Comparison of ENCODE assay signal across 25 mouse cellular contexts in genomic region chr13:3675855-3676254, GRCm38 (mm10). TPM values are rescaled to one million over a fixed set of nuclear protein-coding genes. Genes with fewer than 3 reads are reported as not detected.
DNase-seq lines count a peak whose midpoint lies in the region; ATAC-seq lines count a peak whose summit lies in the region.
"Had no signal": no experiment of that assay in that cellular context is flagged by ENCODE, and none has a peak within 500 bp of the region (broad histone marks: within the 10 kb centered on the region; RNA-seq: fewer than 3 reads in every experiment).

No protein-coding gene starts in this region.

- H3K9ac ChIP-seq in embryonic facial prominence, embryonic 14.5 days (ENCODE audit: low read depth, low read length) = no peak overlapping the region
- H3K9ac ChIP-seq in heart, embryonic 11.5 days (ENCODE audit: low read depth, low read length) = no peak overlapping the region
- H3K9ac ChIP-seq in heart, embryonic 15.5 days = no peak overlapping the region
- H3K9ac ChIP-seq in embryonic facial prominence, embryonic 15.5 days = no peak overlapping the region
- H3K9ac ChIP-seq: forebrain, embryonic 12.5 days; heart, embryonic 13.5 days; hindbrain, embryonic 14.5 days; intestine, embryonic 15.5 days had no signal

- peaks cover 6% of the 10 kb centered on the region; the same call in 1 of the 2 replicates for H3K9me3 ChIP-seq in embryonic facial prominence, embryonic 14.5 days (ENCODE audit: control insufficient read depth, low read length)
- H3K9me3 ChIP-seq in embryonic facial prominence, embryonic 10.5 days = peaks cover 4% of the 10 kb centered on the region; the same call in 1 of the 2 replicates
- no peaks in the 10 kb centered on the region for H3K9me3 ChIP-seq in heart, embryonic 11.5 days (replicated peaks; ENCODE audit: control insufficient read depth, low read length)
- H3K9me3 ChIP-seq in heart, embryonic 15.5 days (replicated peaks) = no peaks in the 10 kb centered on the region
- no peaks in the 10 kb centered on the region for H3K9me3 ChIP-seq in embryonic facial prominence, embryonic 15.5 days (replicated peaks)
- H3K9me3 ChIP-seq: forebrain, embryonic 12.5 days; G1E; hindbrain, embryonic 10.5 days; intestine, embryonic 15.5 days had no signal

- no peak overlapping the region for H3K4me2 ChIP-seq in embryonic facial prominence, embryonic 14.5 days (ENCODE audit: low read depth, low read length)
- no peak overlapping the region for H3K4me2 ChIP-seq in heart, embryonic 11.5 days
- no peak overlapping the region for H3K4me2 ChIP-seq in heart, embryonic 15.5 days
- no peak overlapping the region for H3K4me2 ChIP-seq in embryonic facial prominence, embryonic 15.5 days (replicated peaks)
- H3K4me2 ChIP-seq: forebrain, embryonic 12.5 days; heart, embryonic 13.5 days; hindbrain, embryonic 14.5 days; intestine, embryonic 15.5 days had no signal

- WGBS in embryonic facial prominence, embryonic 14.5 days = 68% methylated on average over 4 of the region's 4 CpGs
- 87% methylated on average over 4 of the region's 4 CpGs for WGBS in embryonic facial prominence, embryonic 10.5 days
- WGBS in heart, embryonic 11.5 days (ENCODE audit: insufficient replicate concordance) = 73% methylated on average over 4 of the region's 4 CpGs
- 56% methylated on average over 4 of the region's 4 CpGs for WGBS in heart, embryonic 15.5 days
- 60% methylated on average over 4 of the region's 4 CpGs for WGBS in embryonic facial prominence, embryonic 15.5 days

- no peak overlapping the region for H3K4me3 ChIP-seq in embryonic facial prominence, embryonic 14.5 days (ENCODE audit: low read depth, low read length)
- no peak overlapping the region for H3K4me3 ChIP-seq in embryonic facial prominence, embryonic 10.5 days
- no peak overlapping the region for H3K4me3 ChIP-seq in heart, embryonic 11.5 days (ENCODE audit: low read depth, low read length)
- no peak overlapping the region for H3K4me3 ChIP-seq in heart, embryonic 15.5 days
- H3K4me3 ChIP-seq in embryonic facial prominence, embryonic 15.5 days (replicated peaks) = no peak overlapping the region
- H3K4me3 ChIP-seq: forebrain, embryonic 12.5 days; heart, embryonic 13.5 days; hindbrain, embryonic 10.5 days; intestine, embryonic 15.5 days had no signal

- 0 out of 2 replicates have a peak, but pooled peaks cover 6% of the 10 kb centered on the region for H3K4me1 ChIP-seq in embryonic facial prominence, embryonic 14.5 days (ENCODE audit: control insufficient read depth, insufficient read depth, low read length)
- peaks cover 7% of the 10 kb centered on the region; the same call in 1 of the 2 replicates for H3K4me1 ChIP-seq in embryonic facial prominence, embryonic 10.5 days
- no peaks in the 10 kb centered on the region for H3K4me1 ChIP-seq in heart, embryonic 11.5 days (ENCODE audit: control insufficient read depth, insufficient read depth, low read length)
- H3K4me1 ChIP-seq in heart, embryonic 15.5 days (replicated peaks) = no peaks in the 10 kb centered on the region
- H3K4me1 ChIP-seq in embryonic facial prominence, embryonic 15.5 days = peaks cover 4% of the 10 kb centered on the region
- H3K4me1 ChIP-seq: forebrain, embryonic 12.5 days; hindbrain, embryonic 10.5 days; intestine, embryonic 15.5 days had no signal

- intact Hi-C loops in heart, postnatal 10 days (cut with DNase I) = no loop called here

- peak; percentile 50 for DNase-seq in embryonic facial prominence, embryonic 14.5 days (ENCODE audit: low spot score)
- DNase-seq in embryonic facial prominence, embryonic 10.5 days (ENCODE audit: low spot score) = no peak
- peak; percentile 19 for DNase-seq in heart, adult 8-10 months (ENCODE audit: low spot score)
- no peak for DNase-seq in heart, postnatal 10 days
- no peak for DNase-seq in MN1 (ENCODE audit: low spot score)
- DNase-seq: adrenal gland, adult 2 months; adrenal gland, postnatal 25 days; B cell, adult 2 months; cerebellum, adult 2 months; cerebellum, postnatal 10 days; gastrocnemius, postnatal 36 days; kidney, adult 18-20 months had no signal

- no peaks in the 10 kb centered on the region for H3K27me3 ChIP-seq in embryonic facial prominence, embryonic 14.5 days (replicated peaks; ENCODE audit: control insufficient read depth, insufficient read depth, low read length)
- no peaks in the 10 kb centered on the region for H3K27me3 ChIP-seq in embryonic facial prominence, embryonic 10.5 days (replicated peaks; ENCODE audit: low read depth, poor library complexity, severe bottlenecking)
- no peaks in the 10 kb centered on the region for H3K27me3 ChIP-seq in heart, embryonic 11.5 days (ENCODE audit: control insufficient read depth, insufficient read depth, low read length)
- no peaks in the 10 kb centered on the region for H3K27me3 ChIP-seq in heart, embryonic 15.5 days
- no peaks in the 10 kb centered on the region for H3K27me3 ChIP-seq in embryonic facial prominence, embryonic 15.5 days
- H3K27me3 ChIP-seq: forebrain, embryonic 12.5 days; heart, embryonic 13.5 days; intestine, embryonic 15.5 days; Patski had no signal

- no peak overlapping the region for H3K27ac ChIP-seq in embryonic facial prominence, embryonic 14.5 days (replicated peaks; ENCODE audit: low read depth, low read length)
- H3K27ac ChIP-seq in embryonic facial prominence, embryonic 10.5 days (replicated peaks) = no peak overlapping the region
- no peak overlapping the region for H3K27ac ChIP-seq in heart, embryonic 11.5 days (ENCODE audit: low read depth, low read length)
- H3K27ac ChIP-seq in heart, embryonic 15.5 days = no peak overlapping the region
- no peak overlapping the region for H3K27ac ChIP-seq in embryonic facial prominence, embryonic 15.5 days (replicated peaks)
- H3K27ac ChIP-seq: forebrain, embryonic 12.5 days; heart, embryonic 13.5 days; hindbrain, embryonic 10.5 days; hindbrain, embryonic 14.5 days; intestine, embryonic 15.5 days had no signal

- H3K36me3 ChIP-seq in embryonic facial prominence, embryonic 14.5 days (ENCODE audit: control insufficient read depth, insufficient read depth, low read length) = no peaks in the 10 kb centered on the region
- no peaks in the 10 kb centered on the region for H3K36me3 ChIP-seq in embryonic facial prominence, embryonic 10.5 days (replicated peaks)
- H3K36me3 ChIP-seq in heart, embryonic 11.5 days (ENCODE audit: control insufficient read depth, insufficient read depth, low read length) = no peaks in the 10 kb centered on the region
- H3K36me3 ChIP-seq in heart, embryonic 15.5 days = no peaks in the 10 kb centered on the region
- no peaks in the 10 kb centered on the region for H3K36me3 ChIP-seq in embryonic facial prominence, embryonic 15.5 days
- H3K36me3 ChIP-seq: forebrain, embryonic 12.5 days; G1E; heart, embryonic 13.5 days; hindbrain, embryonic 10.5 days; intestine, embryonic 15.5 days had no signal

- 0 out of 2 replicates have a peak, but pooled peaks have one; percentile 16 for ATAC-seq in embryonic facial prominence, embryonic 14.5 days (ENCODE audit: low read depth)
- ATAC-seq in heart, embryonic 11.5 days (replicated peaks; ENCODE audit: insufficient number of reproducible peaks, low FRiP score, low TSS enrichment) = no peak
- ATAC-seq in heart, embryonic 15.5 days (replicated peaks; ENCODE audit: insufficient number of reproducible peaks, insufficient read depth, low FRiP score, low read depth) = 0 out of 2 replicates have a peak, but pooled peaks have one; percentile 55
- ATAC-seq in embryonic facial prominence, embryonic 15.5 days (ENCODE audit: insufficient number of reproducible peaks, low FRiP score, low TSS enrichment, low read depth) = 0 out of 2 replicates have a peak, but pooled peaks have one; percentile 32
- ATAC-seq: activated CD4-positive, CD25-positive, alpha-beta regulatory T cell, adult 4 months; CD4-positive, CD25-positive, alpha-beta regulatory T cell, adult 4 months; forebrain, embryonic 16.5 days; intestine, embryonic 15.5 days; Patski had no signal

RNA-seq across cellular contexts. Expression of gene Asb13, which starts 42.0 kb away (rescaled TPM):
- polyA plus RNA-seq in embryonic facial prominence, embryonic 14.5 days (2014; fragmentation: Nextera tagmentation; extraction: Ambion mirVana) = 4.9 and 7.2 TPM in 2 replicates
- 15.0 and 22.2 TPM in 2 replicates for polyA plus RNA-seq in embryonic facial prominence, embryonic 10.5 days (2016; fragmentation: Nextera tagmentation; extraction: Ambion mirVana)
- total RNA-seq in heart, adult 8-10 months (2022) = 10 to 100 TPM in 1 of 4 experiments, 1 to 10 TPM in 3; 8.6 to 11.2 (median 8.8) TPM
- polyA plus RNA-seq in heart, embryonic 11.5 days (2014; fragmentation: Nextera tagmentation; extraction: Ambion mirVana) = 5.1 and 5.3 TPM in 2 replicates
- polyA plus RNA-seq in heart, embryonic 15.5 days (2015; fragmentation: Nextera tagmentation; extraction: Ambion mirVana) = 4.7 and 6.4 TPM in 2 replicates
- total RNA-seq in heart, postnatal 10 days (2021) = 1 to 10 TPM; 6.7 to 8.2 TPM
- 10.9 and 12.5 TPM in 2 replicates for polyA plus RNA-seq in embryonic facial prominence, embryonic 15.5 days (2015; fragmentation: Nextera tagmentation; extraction: Ambion mirVana)
- polyA plus RNA-seq: G1E had no signal

Comparison
In these comparisons a context has a peak if more than half of its experiments do, and no peak if none do; other contexts are left out.
1. DNase-seq: peak in embryonic facial prominence, embryonic 14.5 days (single experiment) and heart, adult 8-10 months (single experiment); none in embryonic facial prominence, embryonic 10.5 days (single experiment), heart, postnatal 10 days (0 of 2) and MN1 (single experiment).